Mouse (Mus musculus) stomach, embryonic 16.5 days (tissue): Measurements from ENCODE around the gene Myl3. TPM values are rescaled to one million over a fixed set of nuclear protein-coding genes. Genes with fewer than 3 reads are reported as not detected.

Experiments used
- ATAC-seq: fragments of 200-750 bp; cut with Nextera tagmentation; 2 replicates; pipeline ENCODE4 v1.8.0; 2017; ENCODE audit warnings: moderate number of reproducible peaks, moderate TSS enrichment; ENCODE audit not compliant: insufficient read depth, low FRiP score
- H3K27ac ChIP-seq: fragments of 300-500 bp; sonication (generic); 2 replicates; pipeline ENCODE4 v1.5.1; 2014; ENCODE audit warnings: low read length
- H3K27me3 ChIP-seq: fragments of 300-500 bp; sonication (generic); 2 replicates; pipeline ENCODE4 v1.6.1; 2014; ENCODE audit warnings: low read length, control low read depth, mixed read lengths; ENCODE audit not compliant: control insufficient read depth, insufficient read depth
- H3K36me3 ChIP-seq: fragments of 300-500 bp; sonication (generic); 2 replicates; pipeline ENCODE4 v1.6.1; 2014; ENCODE audit warnings: low read length; ENCODE audit not compliant: control insufficient read depth, insufficient read depth
- H3K4me1 ChIP-seq: fragments of 300-500 bp; sonication (generic); 2 replicates; pipeline ENCODE4 v1.6.1; 2014; ENCODE audit warnings: low read length, control low read depth, mixed read lengths; ENCODE audit not compliant: control insufficient read depth, insufficient read depth
- H3K4me2 ChIP-seq: fragments of 300-500 bp; sonication (generic); 2 replicates; pipeline ENCODE4 v1.6.1; 2014; ENCODE audit warnings: low read depth, low read length, mixed read lengths
- H3K4me3 ChIP-seq: fragments of 300-500 bp; sonication (generic); replicated peaks from 2 replicates; pipeline ENCODE4 v1.5.1; 2014; ENCODE audit warnings: mild to moderate bottlenecking, low read length
- H3K9ac ChIP-seq: fragments of 300-500 bp; sonication (generic); 2 replicates; pipeline ENCODE4 v1.6.1; 2014; ENCODE audit warnings: low read length
- H3K9me3 ChIP-seq: fragments of 300-500 bp; sonication (generic); replicated peaks from 2 replicates; pipeline ENCODE4 v1.6.1; 2016; ENCODE audit warnings: low read length, control low read depth; ENCODE audit not compliant: control insufficient read depth
- WGBS: fragments of 180-500 bp; shearing (Covaris S2); extraction: QIAGEN DNeasy Blood & Tissue Kit; methylation state at CpG from one replicate; pipeline ENCODE4 v1.1.7; 2014; 5-methylcytosine and 5-hydroxymethylcytosine counted together
- polyA plus RNA-seq: library from polyadenylated mRNA; unstranded; fragments of >200 nt; fragmentation: Nextera tagmentation; extraction: Ambion mirVana; gene quantifications from 2 replicates; pipeline ENCODE4 v1.2.1, GENCODE M21; 2015

Myl3 gene
- polyA plus RNA-seq, 1 experiment from 2014 or later: 12.9 TPM

GRCm38 (mm10) chr9:110779242-110779913 lies 37.7 kb downstream of the Myl3 start:
- no peaks in the 10 kb centered on the region for H3K27me3 ChIP-seq
- WGBS: 65% methylated on average over 5 of the region's 5 CpGs
- H3K9me3 ChIP-seq: no peaks in the 10 kb centered on the region
- no peaks in the 10 kb centered on the region for H3K36me3 ChIP-seq
- H3K9ac ChIP-seq: no peak overlapping the region
- no peak overlapping the region for H3K27ac ChIP-seq
- no peak overlapping the region for H3K4me3 ChIP-seq
- H3K4me1 ChIP-seq: peaks cover 9% of the 10 kb centered on the region; the same call in 1 of the 2 replicates
- no peak overlapping the region for H3K4me2 ChIP-seq
- ATAC-seq: no peak

- peak overlapping the region; percentile 13; the same call in 1 of the 2 replicates for H3K27ac ChIP-seq
- 0 out of 2 replicates have a peak, but pooled peaks cover 5% of the 10 kb centered on the region for H3K4me1 ChIP-seq
- peak; percentile 92 for ATAC-seq
- 0% methylated on average over 43 of the region's 43 CpGs for WGBS
- peak overlapping the region; percentile 71 for H3K9ac ChIP-seq
- H3K27me3 ChIP-seq: no peaks in the 10 kb centered on the region
- H3K4me3 ChIP-seq: peak overlapping the region; percentile 46
- peak overlapping the region; percentile 84 for H3K4me2 ChIP-seq
- H3K36me3 ChIP-seq: no peaks in the 10 kb centered on the region
- H3K9me3 ChIP-seq: no peaks in the 10 kb centered on the region
These were observed 39.6 kb downstream of the Myl3 start for GRCm38 (mm10) chr9:110781256-110781721.

- H3K27ac ChIP-seq: peak overlapping the region; percentile 13; the same call in 1 of the 2 replicates
- peak; percentile 67 for ATAC-seq
- no peaks in the 10 kb centered on the region for H3K36me3 ChIP-seq
- H3K4me3 ChIP-seq: peak overlapping the region; percentile 46
- H3K9ac ChIP-seq: peak overlapping the region; percentile 71
- 2% methylated on average over 23 of the region's 23 CpGs for WGBS
- no peaks in the 10 kb centered on the region for H3K27me3 ChIP-seq
- H3K4me2 ChIP-seq: peak overlapping the region; percentile 84
- 0 out of 2 replicates have a peak, but pooled peaks cover 5% of the 10 kb centered on the region for H3K4me1 ChIP-seq
- no peaks in the 10 kb centered on the region for H3K9me3 ChIP-seq
These were observed 40.1 kb downstream of the Myl3 start for GRCm38 (mm10) chr9:110781731-110782130.

GRCm38 (mm10) chr9:110783611-110784010 lies 42.0 kb downstream of the Myl3 start:
- Histone ChIP-seq H3K4me1 (0 out of 2 replicates have a peak, but pooled peaks cover 5% of the 10 kb centered on the region), H3K4me3 (no peak overlapping the region), H3K9me3 (no peaks in the 10 kb centered on the region), H3K9ac (no peak overlapping the region), H3K27ac (no peak overlapping the region), H3K4me2 (no peak overlapping the region), H3K27me3 (no peaks in the 10 kb centered on the region), H3K36me3 (no peaks in the 10 kb centered on the region)
- WGBS: 12% methylated on average over 1 of the region's 1 CpGs
- ATAC-seq: no peak

- Histone ChIP-seq H3K4me1 (0 out of 2 replicates have a peak, but pooled peaks cover 3% of the 10 kb centered on the region), H3K9me3 (no peaks in the 10 kb centered on the region), H3K9ac (no peak overlapping the region), H3K36me3 (no peaks in the 10 kb centered on the region), H3K4me3 (no peak overlapping the region), H3K4me2 (no peak overlapping the region), H3K27ac (no peak overlapping the region), H3K27me3 (no peaks in the 10 kb centered on the region)
- WGBS: 91% methylated on average over 3 of the region's 3 CpGs
- ATAC-seq: no peak
These were observed 46.5 kb downstream of the Myl3 start for GRCm38 (mm10) chr9:110788169-110788568.

- Histone ChIP-seq H3K9ac (no peak overlapping the region), H3K4me3 (no peak overlapping the region), H3K9me3 (no peaks in the 10 kb centered on the region), H3K27ac (no peak overlapping the region), H3K27me3 (no peaks in the 10 kb centered on the region), H3K4me2 (no peak overlapping the region), H3K36me3 (no peaks in the 10 kb centered on the region), H3K4me1 (0 out of 2 replicates have a peak, but pooled peaks cover 3% of the 10 kb centered on the region)
- 66% methylated on average over 4 of the region's 4 CpGs for WGBS
- no peak for ATAC-seq
These were observed 48.8 kb downstream of the Myl3 start for GRCm38 (mm10) chr9:110790462-110790861.

GRCm38 (mm10) chr9:110797013-110797412 lies 55.4 kb downstream of the Myl3 start:
- Histone ChIP-seq H3K36me3 (no peaks in the 10 kb centered on the region), H3K27ac (no peak overlapping the region), H3K4me1 (no peaks in the 10 kb centered on the region), H3K4me3 (no peak overlapping the region), H3K27me3 (no peaks in the 10 kb centered on the region), H3K9ac (no peak overlapping the region), H3K9me3 (no peaks in the 10 kb centered on the region), H3K4me2 (no peak overlapping the region)
- WGBS: 82% methylated on average over 10 of the region's 10 CpGs
- ATAC-seq: no peak

GRCm38 (mm10) chr9:110797866-110798265 lies 56.2 kb downstream of the Myl3 start, which contains the start of gene Prss42:
Prss42 (plus strand) TSS chr9:110798166.
- Histone ChIP-seq H3K9ac (no peak within 1 kb of the TSS), H3K9me3 (no peaks in the 10 kb centered on the region), H3K36me3 (no peaks in the 10 kb centered on the region), H3K4me1 (no peaks in the 10 kb centered on the region), H3K4me3 (no peak within 1 kb of the TSS), H3K27ac (no peak within 1 kb of the TSS), H3K4me2 (no peak within 1 kb of the TSS), H3K27me3 (no peaks in the 10 kb centered on the region)
- no peak for ATAC-seq
- WGBS: 92% methylated on average over 14 of the region's 14 CpGs

- ATAC-seq: no peak
- no peaks in the 10 kb centered on the region for H3K27me3 ChIP-seq
- H3K9me3 ChIP-seq: no peaks in the 10 kb centered on the region
- no peaks in the 10 kb centered on the region for H3K4me1 ChIP-seq
- 89% methylated on average over 8 of the region's 8 CpGs for WGBS
- H3K27ac ChIP-seq: no peak overlapping the region
- no peak overlapping the region for H3K4me2 ChIP-seq
- no peaks in the 10 kb centered on the region for H3K36me3 ChIP-seq
- no peak overlapping the region for H3K4me3 ChIP-seq
- no peak overlapping the region for H3K9ac ChIP-seq
These were observed 59.3 kb downstream of the Myl3 start for GRCm38 (mm10) chr9:110800834-110801479.
